Mouse (Mus musculus): ENCODE results near the gene Gm16485.

Gm16485 gene

GRCm38 (mm10) chr9:8971491-8971890 lies at the start of gene Gm16485:
TSS of gene Gm16485 (plus strand) at chr9:8971791.
- in situ Hi-C loops (cut with MboI, MseI) = no loop called here

- in situ Hi-C loops (cut with MboI, MseI) = loop anchor here (5.0 kb wide), 1 partner anchor 50 kb away; no protein-coding TSS in a partner anchor
Observed at GRCm38 (mm10) chr9:8927561-8927960, 44.0 kb upstream of the Gm16485 start.

GRCm38 (mm10) chr9:8937753-8938152 lies 33.8 kb upstream of the Gm16485 start:
- in situ Hi-C loops (cut with MboI, MseI) = no loop called here

- in situ Hi-C loops (cut with MboI, MseI) = no loop called here
Observed at GRCm38 (mm10) chr9:8953306-8953705, 18.3 kb upstream of the Gm16485 start.

- in situ Hi-C loops (cut with MboI, MseI) = no loop called here
Observed at GRCm38 (mm10) chr9:8964512-8965133, 7.0 kb upstream of the Gm16485 start.

GRCm38 (mm10) chr9:8970240-8970639 lies 1.4 kb upstream of the Gm16485 start:
- in situ Hi-C loops (cut with MboI, MseI) = no loop called here

GRCm38 (mm10) chr9:8977775-8978174 lies 6.2 kb downstream of the Gm16485 start:
- in situ Hi-C loops (cut with MboI, MseI) = no loop called here

- in situ Hi-C loops (cut with MboI, MseI) = no loop called here
Observed at GRCm38 (mm10) chr9:8982315-8982714, 10.7 kb downstream of the Gm16485 start.

- in situ Hi-C loops (cut with MboI, MseI) = no loop called here
Observed at GRCm38 (mm10) chr9:8996494-8996893, 24.9 kb downstream of the Gm16485 start.

- in situ Hi-C loops (cut with MboI, MseI) = loop anchor here (5.0 kb wide), 1 partner anchor 56 kb away; no protein-coding TSS in a partner anchor
Observed at GRCm38 (mm10) chr9:9001170-9001569, 29.6 kb downstream of the Gm16485 start.

- in situ Hi-C loops (cut with MboI, MseI) = no loop called here
Observed at GRCm38 (mm10) chr9:9015108-9015507, 43.5 kb downstream of the Gm16485 start.

All from regulatory T cell (primary cell).